Comparison of ENCODE assay signal across 8 mouse cellular contexts in the genomic region with DNA sequence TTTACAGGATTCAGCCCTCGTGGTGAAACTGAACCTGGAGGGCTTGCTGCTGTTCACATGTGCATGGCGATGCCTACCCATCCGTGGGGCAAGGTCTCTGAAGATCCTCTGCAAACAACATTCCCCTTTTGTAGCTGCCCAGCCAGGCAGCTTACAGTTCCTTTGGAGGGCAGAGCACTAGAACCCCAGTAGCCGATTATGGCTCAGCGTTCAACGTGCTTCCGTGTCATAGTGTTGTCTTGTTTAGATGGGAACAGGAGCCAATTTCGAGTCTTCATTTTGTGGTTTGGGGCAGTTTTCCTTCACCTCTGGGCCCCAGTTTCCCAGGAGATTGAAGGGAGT. TPM values are rescaled to one million over a fixed set of nuclear protein-coding genes. Genes with fewer than 3 reads are reported as not detected.
A peak's percentile ranks its signal among the peaks of the same experiment; 100 is the strongest.
DNase-seq lines count a peak whose midpoint lies in the region; ATAC-seq and TF ChIP-seq lines count a peak whose summit lies in the region.

No protein-coding gene starts in this region.

- H3K27me3 ChIP-seq in heart, adult 2 months (ENCODE audit: control insufficient read depth, insufficient read depth, low read length) = no peaks in the 10 kb centered on the region
- no peaks in the 10 kb centered on the region for H3K27me3 ChIP-seq in E14TG2a.4 (ENCODE audit: insufficient read depth, low read length)
- no peaks in the 10 kb centered on the region for H3K27me3 ChIP-seq in hindbrain, embryonic 10.5 days (ENCODE audit: insufficient read depth, poor library complexity, severe bottlenecking)
- H3K27me3 ChIP-seq in liver, postnatal 0 days (ENCODE audit: insufficient read depth, low read length) = no peaks in the 10 kb centered on the region

- TF ChIP-seq EP300 in heart, adult 2 months (IDR thresholded peaks at IDR 0.05; ENCODE audit: insufficient read depth, low read depth, low read length) = no peak
- no peak for TF ChIP-seq EP300 in liver, postnatal 0 days (IDR thresholded peaks at IDR 0.05; ENCODE audit: low read depth)

- H3K4me2 ChIP-seq in liver, postnatal 0 days (ENCODE audit: low read depth, low read length) = peak overlapping the region; percentile 26; the same call in 1 of the 2 replicates

- no peak for TF ChIP-seq CTCF in heart, adult 2 months (IDR thresholded peaks at IDR 0.05)
- TF ChIP-seq CTCF in E14TG2a.4 (conservative IDR thresholded peaks at IDR 0.05; ENCODE audit: low read length) = no peak
- no peak for TF ChIP-seq CTCF in liver, postnatal 0 days (IDR thresholded peaks at IDR 0.05; ENCODE audit: low read depth)

- peaks cover 6% of the 10 kb centered on the region for H3K4me1 ChIP-seq in heart, adult 2 months (ENCODE audit: control insufficient read depth, insufficient read depth, low read length)
- peaks cover 56% of the 10 kb centered on the region for H3K4me1 ChIP-seq in E14TG2a.4 (replicated peaks; ENCODE audit: low read depth, low read length)
- H3K4me1 ChIP-seq in hindbrain, embryonic 10.5 days (replicated peaks) = peaks cover 15% of the 10 kb centered on the region
- H3K4me1 ChIP-seq in liver, postnatal 0 days (ENCODE audit: insufficient read depth) = no peaks in the 10 kb centered on the region

- TF ChIP-seq POLR2A in heart, adult 2 months (IDR thresholded peaks at IDR 0.05; ENCODE audit: insufficient read depth, low read depth, low read length) = 0 out of 2 replicates have a peak, but pooled peaks have one; percentile 3

- H3K9ac ChIP-seq in heart, adult 2 months (ENCODE audit: low read depth, low read length) = peak overlapping the region; percentile 47
- no peak overlapping the region for H3K9ac ChIP-seq in liver, postnatal 0 days (replicated peaks)

- no peaks in the 10 kb centered on the region for H3K79me2 ChIP-seq in heart, adult 2 months (replicated peaks; ENCODE audit: control insufficient read depth, insufficient read depth, low read length)

- WGBS in heart, adult 2 months = 22% methylated on average over 8 of the region's 8 CpGs
- WGBS in hindbrain, embryonic 10.5 days = 14% methylated on average over 8 of the region's 8 CpGs
- WGBS in liver, postnatal 0 days (ENCODE audit: insufficient replicate concordance) = 51% methylated on average over 8 of the region's 8 CpGs

- ATAC-seq in liver, postnatal 0 days = 0 out of 2 replicates have a peak, but pooled peaks have one; percentile 11

- no peak overlapping the region for H3K4me3 ChIP-seq in heart, adult 2 months
- H3K4me3 ChIP-seq in E14TG2a.4 (replicated peaks; ENCODE audit: low read length) = peak overlapping the region; percentile 39; the same call in 1 of the 2 replicates
- peak overlapping the region; percentile 29 for H3K4me3 ChIP-seq in hindbrain, embryonic 10.5 days
- H3K4me3 ChIP-seq in liver, postnatal 0 days (ENCODE audit: low read depth, low read length) = no peak overlapping the region

- peaks cover 14% of the 10 kb centered on the region for H3K9me3 ChIP-seq in E14TG2a.4 (ENCODE audit: low read length)
- peaks cover 5% of the 10 kb centered on the region; the same call in 1 of the 2 replicates for H3K9me3 ChIP-seq in hindbrain, embryonic 10.5 days
- H3K9me3 ChIP-seq in liver, postnatal 0 days (ENCODE audit: low read length) = no peaks in the 10 kb centered on the region

- DNase-seq in heart, adult 2 months = no peak
- DNase-seq in heart, postnatal 14 days = no peak
- DNase-seq in hindbrain, embryonic 10.5 days (ENCODE audit: low spot score) = no peak
- no peak for DNase-seq in liver, postnatal 0 days
- no peak for DNase-seq in adipocyte (ENCODE audit: low spot score)
- no peak for DNase-seq in left cerebral cortex, postnatal 4 days
- DNase-seq in layer of hippocampus, postnatal 25 days (ENCODE audit: extremely low spot score in 1 of 2, low spot score in 1 of 2) = no peak

- peaks cover 8% of the 10 kb centered on the region for H3K36me3 ChIP-seq in heart, adult 2 months (ENCODE audit: control insufficient read depth, insufficient read depth, low read length)
- H3K36me3 ChIP-seq in E14TG2a.4 (ENCODE audit: insufficient read depth, low read length) = peaks cover 65% of the 10 kb centered on the region
- peaks cover 39% of the 10 kb centered on the region for H3K36me3 ChIP-seq in hindbrain, embryonic 10.5 days
- H3K36me3 ChIP-seq in liver, postnatal 0 days (replicated peaks; ENCODE audit: insufficient read depth, low read length) = peaks cover 33% of the 10 kb centered on the region

- intact Hi-C loops in heart, adult 2 months (cut with DNase I) = loop anchor here (1.0 to 10.0 kb wide), 8 partner anchors 44 to 1074 kb away; partner anchors contain the start of gene Zmiz1
- intact Hi-C loops in heart, postnatal 14 days (cut with DNase I) = loop anchor here (2.0 to 10.0 kb wide), 7 partner anchors 44 to 1068 kb away; no protein-coding TSS in a partner anchor
- intact Hi-C loops in left cerebral cortex, postnatal 4 days (cut with DNase I) = loop anchor here (2.0 kb wide), 1 partner anchor 1064 kb away; no protein-coding TSS in a partner anchor

- peak overlapping the region; percentile 33; the same call in 1 of the 2 replicates for H3K27ac ChIP-seq in heart, adult 2 months
- peak overlapping the region; percentile 90 for H3K27ac ChIP-seq in hindbrain, embryonic 10.5 days
- no peak overlapping the region for H3K27ac ChIP-seq in liver, postnatal 0 days (ENCODE audit: low read depth)

RNA-seq across cellular contexts. Expression of gene Rps24, which starts 13.9 kb away (rescaled TPM):
- 100 to 1,000 TPM; 851 to 971 TPM for total RNA-seq in heart, adult 2 months (2021)
- 642 and 1,106 TPM in 2 replicates for polyA plus RNA-seq in heart, adult 2 months (2012; rRNA removed)
- 100 to 1,000 TPM; 816 to 895 TPM for total RNA-seq in heart, postnatal 14 days (2021)
- polyA plus RNA-seq in hindbrain, embryonic 10.5 days (2016; fragmentation: Nextera tagmentation; extraction: Ambion mirVana) = 962 and 1,047 TPM in 2 replicates
- polyA plus RNA-seq in liver, postnatal 0 days (2015; fragmentation: Nextera tagmentation; extraction: Ambion mirVana) = 613 and 662 TPM in 2 replicates
- total RNA-seq in left cerebral cortex, postnatal 4 days (2021) = 1,000 to 10,000 TPM; 1,115 to 1,201 TPM
- total RNA-seq in layer of hippocampus, postnatal 25 days (2021) = 100 to 1,000 TPM; 675 to 721 TPM

RNA-seq across cellular contexts. Expression of gene Polr3a, which starts 14.0 kb away (rescaled TPM):
- total RNA-seq in heart, adult 2 months (2021) = 10 to 100 TPM; 10.3 to 11.0 TPM
- 4.7 and 10.3 TPM in 2 replicates for polyA plus RNA-seq in heart, adult 2 months (2012; rRNA removed)
- total RNA-seq in heart, postnatal 14 days (2021) = 10 to 100 TPM; 12.4 to 13.3 TPM
- 19.2 and 22.4 TPM in 2 replicates for polyA plus RNA-seq in hindbrain, embryonic 10.5 days (2016; fragmentation: Nextera tagmentation; extraction: Ambion mirVana)
- polyA plus RNA-seq in liver, postnatal 0 days (2015; fragmentation: Nextera tagmentation; extraction: Ambion mirVana) = 3.9 and 5.2 TPM in 2 replicates
- total RNA-seq in left cerebral cortex, postnatal 4 days (2021) = 10 to 100 TPM; 33.9 to 34.8 TPM
- 10 to 100 TPM; 32.8 to 39.6 TPM for total RNA-seq in layer of hippocampus, postnatal 25 days (2021)

Comparison
In these comparisons a context has a peak if more than half of its experiments do, and no peak if none do; other contexts are left out.
1. H3K4me3 ChIP-seq: peak in E14TG2a.4 (single experiment) and hindbrain, embryonic 10.5 days (single experiment); none in heart, adult 2 months (single experiment) and liver, postnatal 0 days (single experiment).